ENCODE assay signal across 9 mouse cellular contexts in the genomic region with DNA sequence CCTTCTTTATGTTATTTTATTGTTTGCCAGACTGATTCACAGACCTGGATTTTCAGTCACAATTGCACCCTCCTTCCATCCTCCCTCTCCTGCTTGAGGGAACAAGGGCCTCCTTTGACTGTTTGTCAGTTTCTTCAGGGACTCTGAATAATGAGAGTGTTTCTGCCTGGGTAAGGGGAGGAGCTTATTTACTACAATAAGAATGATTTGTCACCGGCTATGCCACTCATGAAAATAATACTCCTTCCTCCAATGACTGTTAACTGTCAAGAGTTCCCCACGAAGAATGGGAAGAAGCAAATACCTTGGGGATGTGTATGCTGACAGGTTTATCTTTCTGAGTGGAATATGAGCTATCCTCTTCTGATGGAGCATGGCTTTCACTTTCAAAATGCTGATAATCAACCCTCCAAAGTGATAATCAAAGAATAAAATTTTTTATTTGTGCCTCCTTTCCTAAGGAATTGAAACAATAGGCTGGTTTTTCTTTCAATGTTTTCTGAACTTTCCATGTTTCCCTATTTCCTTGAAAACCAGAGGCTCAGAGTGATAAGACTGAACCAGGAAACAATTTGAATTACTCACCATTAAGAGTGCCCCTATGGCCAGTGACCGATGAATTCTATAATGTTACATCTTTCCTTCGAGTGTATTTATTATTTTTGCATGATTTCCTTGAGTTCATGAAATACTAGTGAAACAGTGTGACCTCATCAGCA.
DNase-seq lines count a peak whose midpoint lies in the region; TF ChIP-seq lines count a peak whose summit lies in the region.
"Had no signal": no experiment of that assay in that cellular context is flagged by ENCODE, and none has a peak within 500 bp of the region (broad histone marks: within the 10 kb centered on the region; RNA-seq: fewer than 3 reads in every experiment).

No protein-coding gene starts in this region.

- no peak for TF ChIP-seq CTCF in lung, adult 2 months (IDR thresholded peaks at IDR 0.05; ENCODE audit: insufficient read depth, low read length)
- no peak for TF ChIP-seq CTCF in left cerebral cortex, adult 2 months (IDR thresholded peaks at IDR 0.05)

- WGBS in lung, adult 2 months = 26% methylated on average over 4 of the region's 4 CpGs

- no peak overlapping the region for H3K4me3 ChIP-seq in lung, adult 2 months (replicated peaks; ENCODE audit: extremely low read depth, low read depth, low read length)
- no peak overlapping the region for H3K4me3 ChIP-seq in left cerebral cortex, adult 2 months
- H3K4me3 ChIP-seq: kidney, embryonic 15.5 days had no signal

- peaks cover 10% of the 10 kb centered on the region for H3K4me1 ChIP-seq in lung, adult 2 months (ENCODE audit: control insufficient read depth, insufficient read depth, low read length)
- H3K4me1 ChIP-seq: kidney, embryonic 15.5 days had no signal

- intact Hi-C loops in left cerebral cortex, adult 2 months (cut with DNase I) = no loop called here

- no peak for TF ChIP-seq POLR2A in lung, adult 2 months (IDR thresholded peaks at IDR 0.05; ENCODE audit: borderline replicate concordance, extremely low read depth, low read depth, low read length)

- H3K27ac ChIP-seq in left cerebral cortex, adult 2 months = no peak overlapping the region
- H3K27ac ChIP-seq: kidney, embryonic 15.5 days had no signal

- peak; percentile 15 for DNase-seq in lung, postnatal 36 days
- no peak for DNase-seq in lung, adult 2 months
- peak; percentile 36 for DNase-seq in embryo, embryonic 10 days (ENCODE audit: low spot score)
- peak; percentile 16 for DNase-seq in induced T-regulatory cell, adult 2 months (ENCODE audit: low read depth)
- peak; percentile 4 to 31 for DNase-seq in natural killer cell, adult 2 months (ENCODE audit: low spot score in 2 of 2)
- no peak for DNase-seq in layer of hippocampus, adult 11-12 months (ENCODE audit: low spot score)
- DNase-seq in left cerebral cortex, adult 2 months (ENCODE audit: extremely low spot score in 1 of 2, low spot score in 2 of 2) = no peak
- DNase-seq in adrenal gland, postnatal 14 days = no peak

Comparison
In these comparisons a context has a peak if more than half of its experiments do, and no peak if none do; other contexts are left out.
1. DNase-seq: peak in lung, postnatal 36 days (single experiment), embryo, embryonic 10 days (single experiment), induced T-regulatory cell, adult 2 months (single experiment) and natural killer cell, adult 2 months (2 of 2); none in lung, adult 2 months (single experiment), layer of hippocampus, adult 11-12 months (single experiment), left cerebral cortex, adult 2 months (0 of 2) and adrenal gland, postnatal 14 days (single experiment).